Mouse (Mus musculus) kidney, adult 2 months (tissue): ENCODE data around the gene Adamts8.

Experiments
- CTCF ChIP-seq: fragments of 200-500 bp; conservative IDR thresholded peaks from 2 replicates; pipeline ENCODE4 v1.5.1; 2011; ENCODE audit warnings: low read depth, mild to moderate bottlenecking, control low read depth, low read length, moderate library complexity, mixed read lengths; ENCODE audit not compliant: insufficient read depth, insufficient read length
- POLR2A ChIP-seq: fragments of 200-500 bp; IDR thresholded peaks from one replicate; pipeline ENCODE4 v1.6.1; 2011; ENCODE audit warnings: low read depth, low read length, control low read depth

DNA sequence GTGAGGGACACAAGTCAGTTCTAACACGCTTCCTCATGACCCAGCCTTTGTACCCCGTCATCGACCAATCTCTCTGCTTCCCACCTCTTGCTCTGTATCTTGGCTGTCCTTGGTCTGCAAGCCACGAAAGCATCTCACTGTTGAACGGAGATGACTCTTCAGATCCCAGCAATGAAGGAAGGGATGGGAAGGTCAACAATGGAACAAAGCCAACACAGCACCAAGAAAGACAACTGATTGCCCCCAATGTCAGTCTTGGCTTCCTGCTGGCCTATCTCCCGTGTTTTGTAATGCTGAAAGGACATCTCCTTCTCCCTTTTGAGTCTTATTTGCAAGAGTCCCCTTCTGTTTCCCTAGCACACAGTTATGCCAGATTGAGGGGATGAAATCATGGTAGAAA lies 25.8 kb downstream of the Adamts8 start:
- TF ChIP-seq POLR2A (no peak), CTCF (no peak)
